Comparison of ENCODE assay signal across 16 mouse cellular contexts in genomic region chr5:74229775-74230413, GRCm38 (mm10). TPM values are rescaled to one million over a fixed set of nuclear protein-coding genes. Genes with fewer than 3 reads are reported as not detected.
A peak's percentile ranks its signal among the peaks of the same experiment; 100 is the strongest.
DNase-seq lines count a peak whose midpoint lies in the region; ATAC-seq and TF ChIP-seq lines count a peak whose summit lies in the region.
"Had no signal": no experiment of that assay in that cellular context is flagged by ENCODE, and none has a peak within 500 bp of the region (broad histone marks: within the 10 kb centered on the region; RNA-seq: fewer than 3 reads in every experiment).

No protein-coding gene starts in this region.

- 32% methylated on average over 11 of the region's 11 CpGs for WGBS in heart, embryonic 16.5 days
- 28% methylated on average over 11 of the region's 11 CpGs for WGBS in lung, embryonic 14.5 days
- WGBS in hindbrain, postnatal 0 days = 53% methylated on average over 11 of the region's 11 CpGs
- WGBS in midbrain, embryonic 13.5 days = 52% methylated on average over 11 of the region's 11 CpGs

- ATAC-seq in heart, embryonic 16.5 days (replicated peaks; ENCODE audit: extremely low read depth, insufficient read depth, low FRiP score) = peak; percentile 53; the same call in 1 of the 2 replicates
- ATAC-seq in lung, embryonic 14.5 days (ENCODE audit: insufficient read depth) = peak; percentile 24; the same call in 1 of the 2 replicates
- ATAC-seq in hindbrain, postnatal 0 days = 0 out of 2 replicates have a peak, but pooled peaks have one; percentile 21
- 0 out of 2 replicates have a peak, but pooled peaks have one; percentile 34 for ATAC-seq in midbrain, embryonic 13.5 days

- peak overlapping the region; percentile 69 for H3K27ac ChIP-seq in heart, embryonic 16.5 days (ENCODE audit: low read length)
- H3K27ac ChIP-seq in lung, embryonic 14.5 days (ENCODE audit: low read depth) = peak overlapping the region; percentile 67; the same call in 1 of the 2 replicates
- no peak overlapping the region for H3K27ac ChIP-seq in hindbrain, postnatal 0 days
- no peak overlapping the region for H3K27ac ChIP-seq in midbrain, embryonic 13.5 days
- H3K27ac ChIP-seq: embryonic facial prominence, embryonic 12.5 days; kidney, postnatal 0 days; left cerebral cortex, adult 2 months; limb, embryonic 12.5 days; neural tube, embryonic 13.5 days had no signal

- no peaks in the 10 kb centered on the region for H3K36me3 ChIP-seq in heart, embryonic 16.5 days (ENCODE audit: control insufficient read depth, insufficient read depth)
- no peaks in the 10 kb centered on the region for H3K36me3 ChIP-seq in lung, embryonic 14.5 days (ENCODE audit: insufficient read depth)
- H3K36me3 ChIP-seq in hindbrain, postnatal 0 days (ENCODE audit: insufficient read depth, low read length) = no peaks in the 10 kb centered on the region
- no peaks in the 10 kb centered on the region for H3K36me3 ChIP-seq in midbrain, embryonic 13.5 days
- H3K36me3 ChIP-seq: embryonic facial prominence, embryonic 12.5 days; limb, embryonic 12.5 days; neural tube, embryonic 13.5 days had no signal

- no peak overlapping the region for H3K4me3 ChIP-seq in heart, embryonic 16.5 days (ENCODE audit: low read length)
- H3K4me3 ChIP-seq in lung, embryonic 14.5 days (ENCODE audit: low read depth, low read length) = no peak overlapping the region
- H3K4me3 ChIP-seq in hindbrain, postnatal 0 days (ENCODE audit: low read length) = no peak overlapping the region
- no peak overlapping the region for H3K4me3 ChIP-seq in midbrain, embryonic 13.5 days (replicated peaks)
- H3K4me3 ChIP-seq: embryonic facial prominence, embryonic 12.5 days; left cerebral cortex, adult 2 months; limb, embryonic 12.5 days; neural tube, embryonic 13.5 days had no signal

- peaks cover 17% of the 10 kb centered on the region for H3K4me1 ChIP-seq in heart, embryonic 16.5 days (ENCODE audit: control insufficient read depth, insufficient read depth, low read length)
- H3K4me1 ChIP-seq in lung, embryonic 14.5 days (ENCODE audit: insufficient read depth) = peaks cover 11% of the 10 kb centered on the region
- H3K4me1 ChIP-seq in hindbrain, postnatal 0 days (ENCODE audit: insufficient read depth, low read length) = no peaks in the 10 kb centered on the region
- H3K4me1 ChIP-seq in midbrain, embryonic 13.5 days (replicated peaks) = 0 out of 2 replicates have a peak, but pooled peaks cover 9% of the 10 kb centered on the region

- TF ChIP-seq CTCF in lung, embryonic 14.5 days (IDR thresholded peaks at IDR 0.05; ENCODE audit: low read depth) = no peak
- no peak for TF ChIP-seq CTCF in hindbrain, postnatal 0 days (IDR thresholded peaks at IDR 0.05; ENCODE audit: low read depth)

- H3K9ac ChIP-seq in heart, embryonic 16.5 days (ENCODE audit: low read length) = peak overlapping the region; percentile 37
- no peak overlapping the region for H3K9ac ChIP-seq in lung, embryonic 14.5 days
- no peak overlapping the region for H3K9ac ChIP-seq in hindbrain, postnatal 0 days (replicated peaks; ENCODE audit: low read length)
- no peak overlapping the region for H3K9ac ChIP-seq in midbrain, embryonic 13.5 days (replicated peaks)
- H3K9ac ChIP-seq: embryonic facial prominence, embryonic 12.5 days; limb, embryonic 12.5 days; neural tube, embryonic 13.5 days had no signal

- no peak for DNase-seq in heart, postnatal 4 days
- no peak for DNase-seq in lung, embryonic 14.5 days
- no peak for DNase-seq in lung, postnatal 14 days
- no peak for DNase-seq in hindbrain, postnatal 0 days (ENCODE audit: low spot score)
- no peak for DNase-seq in urinary bladder, adult 18-20 months (ENCODE audit: low spot score in 2 of 2)
- DNase-seq: adrenal gland, adult 2 months; cerebellum, adult 11-12 months; gastrocnemius, postnatal 36 days; right cerebral cortex, postnatal 4 days had no signal

- no peak overlapping the region for H3K4me2 ChIP-seq in heart, embryonic 16.5 days (ENCODE audit: low read depth, low read length)
- no peak overlapping the region for H3K4me2 ChIP-seq in lung, embryonic 14.5 days
- H3K4me2 ChIP-seq in hindbrain, postnatal 0 days (ENCODE audit: low read depth, low read length) = no peak overlapping the region
- no peak overlapping the region for H3K4me2 ChIP-seq in midbrain, embryonic 13.5 days (replicated peaks)
- H3K4me2 ChIP-seq: embryonic facial prominence, embryonic 12.5 days; limb, embryonic 12.5 days; neural tube, embryonic 13.5 days had no signal

- no peaks in the 10 kb centered on the region for H3K9me3 ChIP-seq in heart, embryonic 16.5 days (replicated peaks; ENCODE audit: control insufficient read depth, low read length)
- H3K9me3 ChIP-seq in lung, embryonic 14.5 days (ENCODE audit: low read depth, low read length) = no peaks in the 10 kb centered on the region
- H3K9me3 ChIP-seq in hindbrain, postnatal 0 days (ENCODE audit: low read length) = no peaks in the 10 kb centered on the region
- no peaks in the 10 kb centered on the region for H3K9me3 ChIP-seq in midbrain, embryonic 13.5 days
- H3K9me3 ChIP-seq: embryonic facial prominence, embryonic 12.5 days; limb, embryonic 12.5 days; neural tube, embryonic 13.5 days had no signal

- H3K27me3 ChIP-seq in heart, embryonic 16.5 days (ENCODE audit: control insufficient read depth, insufficient read depth, low read length) = no peaks in the 10 kb centered on the region
- H3K27me3 ChIP-seq in lung, embryonic 14.5 days (ENCODE audit: insufficient read depth, low read length) = no peaks in the 10 kb centered on the region
- H3K27me3 ChIP-seq in hindbrain, postnatal 0 days (ENCODE audit: insufficient read depth, low read length) = no peaks in the 10 kb centered on the region
- no peaks in the 10 kb centered on the region for H3K27me3 ChIP-seq in midbrain, embryonic 13.5 days
- H3K27me3 ChIP-seq: embryonic facial prominence, embryonic 12.5 days; limb, embryonic 12.5 days; neural tube, embryonic 13.5 days had no signal

RNA-seq across cellular contexts. Expression of gene Rasl11b, which starts 34.8 kb away (rescaled TPM):
- 101 and 112 TPM in 2 replicates for polyA plus RNA-seq in heart, embryonic 16.5 days (2015; fragmentation: Nextera tagmentation; extraction: Ambion mirVana)
- 10 to 100 TPM; 71.9 to 73.4 TPM for total RNA-seq in heart, postnatal 4 days (2021)
- 90.2 and 93.2 TPM in 2 replicates for polyA plus RNA-seq in lung, embryonic 14.5 days (2014; fragmentation: Nextera tagmentation; extraction: Ambion mirVana)
- 5.9 and 7.2 TPM in 2 replicates for total RNA-seq in hindbrain, postnatal 0 days (2014; rRNA removed)
- 16.7 and 17.1 TPM in 2 replicates for polyA plus RNA-seq in hindbrain, postnatal 0 days (2015; fragmentation: Nextera tagmentation; extraction: Ambion mirVana)
- 11.0 and 11.7 TPM in 2 replicates for polyA plus RNA-seq in midbrain, embryonic 13.5 days (2015; fragmentation: Nextera tagmentation; extraction: Ambion mirVana)

Comparison
In these comparisons a context has a peak if more than half of its experiments do, and no peak if none do; other contexts are left out.
1. H3K27ac ChIP-seq: peak in heart, embryonic 16.5 days (single experiment) and lung, embryonic 14.5 days (single experiment); none in hindbrain, postnatal 0 days (single experiment) and midbrain, embryonic 13.5 days (single experiment).
2. Peak in every context shown above with its lines, with median percentiles within 50 percentile points of each other: ATAC-seq.